Mouse (Mus musculus) heart, adult 2 months (tissue): Measurements from ENCODE around the gene Slc39a11.

Experiments used
- CTCF ChIP-seq: fragments of 200-600 bp; IDR thresholded peaks from 2 replicates; pipeline ENCODE4 v1.8.1; 2022; ENCODE audit warnings: antibody characterized with exemption, mild to moderate bottlenecking, moderate library complexity
- EP300 ChIP-seq: fragments of 200-500 bp; IDR thresholded peaks from 2 replicates; pipeline ENCODE4 v1.6.1; 2011; ENCODE audit warnings: low read depth, low read length, control low read depth; ENCODE audit not compliant: insufficient read depth

- TF ChIP-seq CTCF (no peak), EP300 (no peak)
Measured at GRCm38 (mm10) chr11:113528391-113528790, 121.5 kb downstream of the Slc39a11 start.
